Mouse (Mus musculus): Measurements from ENCODE around the gene Cnfn. TPM values are rescaled to one million over a fixed set of nuclear protein-coding genes. Genes with fewer than 3 reads are reported as not detected.

The Cnfn gene
- total RNA-seq, 2 experiments from 2014 or later: not detected

GRCm38 (mm10) chr7:25390054-25390770 is 20.7 kb upstream of the Cnfn start:
- DNase-seq: peak; percentile 85

- peak; percentile 6 for DNase-seq
These were observed 19.4 kb upstream of the Cnfn start for GRCm38 (mm10) chr7:25388916-25389315.

GRCm38 (mm10) chr7:25387811-25388440 is 18.4 kb upstream of the Cnfn start:
- DNase-seq: peak; percentile 28

GRCm38 (mm10) chr7:25385850-25386555 is 16.5 kb upstream of the Cnfn start:
- peak; percentile 81 for DNase-seq

- DNase-seq: peak; percentile 4
These were observed 15.7 kb upstream of the Cnfn start for GRCm38 (mm10) chr7:25385259-25385658.

- peak; percentile 4 for DNase-seq
These were observed 15.3 kb upstream of the Cnfn start for GRCm38 (mm10) chr7:25384818-25385217.

- DNase-seq: no peak
These were observed 14.8 kb upstream of the Cnfn start for GRCm38 (mm10) chr7:25384318-25384717.

GRCm38 (mm10) chr7:25383891-25384290 is 14.4 kb upstream of the Cnfn start:
- peak; percentile 4 for DNase-seq

- DNase-seq: no peak
These were observed 13.9 kb upstream of the Cnfn start for GRCm38 (mm10) chr7:25383385-25383784.

GRCm38 (mm10) chr7:25382541-25382940 is 13.0 kb upstream of the Cnfn start:
- no peak for DNase-seq

- no peak for DNase-seq
These were observed 11.8 kb upstream of the Cnfn start for GRCm38 (mm10) chr7:25381284-25381680.

- no peak for DNase-seq
These were observed 11.1 kb upstream of the Cnfn start for GRCm38 (mm10) chr7:25380392-25381283.

GRCm38 (mm10) chr7:25379551-25380351 is 10.2 kb upstream of the Cnfn start:
- peak; percentile 48 for DNase-seq

GRCm38 (mm10) chr7:25378181-25379100 is 8.9 kb upstream of the Cnfn start:
- no peak for DNase-seq

- DNase-seq: no peak
These were observed 7.7 kb upstream of the Cnfn start for GRCm38 (mm10) chr7:25377100-25377700.

GRCm38 (mm10) chr7:25376556-25376955 is 7.0 kb upstream of the Cnfn start:
- peak; percentile 86 for DNase-seq

- DNase-seq: no peak
These were observed 2.9 kb upstream of the Cnfn start for GRCm38 (mm10) chr7:25372441-25372840.

- no peak for DNase-seq
These were observed 1.2 kb downstream of the Cnfn start for GRCm38 (mm10) chr7:25368333-25368732.

GRCm38 (mm10) chr7:25367632-25368293 is 1.8 kb downstream of the Cnfn start:
- no peak for DNase-seq
